Mouse (Mus musculus) heart, postnatal 0 days (tissue): ENCODE data around the gene Slc7a6.

Experiments
- CTCF ChIP-seq: IDR thresholded peaks from 2 replicates; pipeline ENCODE4 v1.5.1; 2016; ENCODE audit warnings: antibody characterized with exemption, control low read depth, low read depth
- EP300 ChIP-seq: IDR thresholded peaks from 2 replicates; pipeline ENCODE4 v1.6.1; 2016; ENCODE audit warnings: antibody characterized with exemption, low read depth

GRCm38 (mm10) chr8:106151041-106151440 is 17.6 kb upstream of the Slc7a6 start:
- TF ChIP-seq EP300: no peak
- TF ChIP-seq CTCF: no peak
